Mouse (Mus musculus) hindbrain, embryonic 15.5 days (tissue): ENCODE measurements at regions not wholly inside any gene's neighbourhood (a gene's known extent, or its start where the extent isn't known, plus 50 kb on each side); places are given as distances from the start of the nearest gene placed in this dataset.

Source experiments
- ATAC-seq: fragments of 200-750 bp; cut with Nextera tagmentation; 2 replicates; pipeline ENCODE4 v1.8.0; 2017; ENCODE audit warnings: low read depth, moderate number of reproducible peaks, moderate TSS enrichment; ENCODE audit not compliant: low FRiP score
- H3K27ac ChIP-seq: fragments of 300-500 bp; sonication (generic); replicated peaks from 2 replicates; pipeline ENCODE4 v1.5.1; 2015; ENCODE audit warnings: mild to moderate bottlenecking, inconsistent platforms
- H3K27me3 ChIP-seq: fragments of 300-500 bp; sonication (generic); 2 replicates; pipeline ENCODE4 v1.6.1; 2015; ENCODE audit warnings: control low read depth, inconsistent platforms
- H3K36me3 ChIP-seq: fragments of 300-500 bp; sonication (generic); 2 replicates; pipeline ENCODE4 v1.6.1; 2015; ENCODE audit warnings: control low read depth, inconsistent platforms
- H3K4me1 ChIP-seq: fragments of 300-500 bp; sonication (generic); replicated peaks from 2 replicates; pipeline ENCODE4 v1.6.1; 2015; ENCODE audit warnings: control low read depth, inconsistent platforms
- H3K4me2 ChIP-seq: fragments of 300-500 bp; sonication (generic); 2 replicates; pipeline ENCODE4 v1.6.1; 2015; ENCODE audit warnings: moderate library complexity, mild to moderate bottlenecking, inconsistent platforms
- H3K4me3 ChIP-seq: fragments of 300-500 bp; sonication (generic); 2 replicates; pipeline ENCODE4 v1.5.1; 2015; ENCODE audit warnings: mild to moderate bottlenecking, inconsistent platforms
- H3K9ac ChIP-seq: fragments of 300-500 bp; sonication (generic); 2 replicates; pipeline ENCODE4 v1.6.1; 2015; ENCODE audit warnings: inconsistent platforms
- H3K9me3 ChIP-seq: fragments of 300-500 bp; sonication (generic); 2 replicates; pipeline ENCODE4 v1.6.1; 2016; ENCODE audit warnings: control low read depth, inconsistent platforms
- WGBS: fragments of 180-500 bp; shearing (Covaris S2); methylation state at CpG from one replicate; pipeline ENCODE4 v1.1.7; 2015; 5-methylcytosine and 5-hydroxymethylcytosine counted together

DNA sequence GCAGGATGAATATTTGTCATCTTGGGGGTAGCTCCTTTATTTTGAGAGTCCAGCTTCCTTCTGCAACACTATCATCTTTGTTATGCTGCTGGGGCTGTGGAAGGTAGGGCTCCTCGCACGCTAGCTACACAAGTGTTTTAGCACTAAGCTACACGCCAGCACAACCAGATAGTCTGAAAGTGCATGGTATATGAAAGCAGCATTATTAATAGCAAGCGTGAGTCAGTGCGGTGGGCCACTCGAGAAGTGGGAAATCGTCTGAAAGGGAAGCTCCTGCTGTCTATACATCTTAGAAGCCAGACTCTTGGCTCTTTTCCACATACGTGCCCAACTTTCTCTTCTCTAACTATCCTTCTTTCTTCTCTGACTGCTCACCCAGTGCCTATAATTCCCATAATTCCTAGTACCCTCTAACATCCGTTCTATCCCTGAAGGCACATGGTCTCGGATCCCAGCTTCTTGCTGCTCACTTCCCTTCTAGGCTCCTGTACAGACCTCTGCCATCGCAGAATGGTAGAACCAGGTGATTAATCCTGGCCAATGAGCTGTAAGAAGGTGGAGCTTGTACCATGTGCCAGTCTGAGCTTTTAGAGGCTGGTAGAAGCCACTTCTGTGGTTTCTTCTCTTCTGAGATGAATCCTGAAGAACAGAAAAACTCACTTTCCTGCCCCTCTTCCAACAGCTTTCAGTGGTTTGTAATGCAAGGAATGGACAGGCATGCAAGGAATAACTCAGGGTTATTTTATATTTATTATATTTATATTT, 55.5 kb downstream of the E030025P04Rik start:
- ATAC-seq = no peak
- H3K4me3 ChIP-seq = no peak overlapping the region
- no peaks in the 10 kb centered on the region for H3K27me3 ChIP-seq
- no peak overlapping the region for H3K4me2 ChIP-seq
- no peak overlapping the region for H3K27ac ChIP-seq
- no peaks in the 10 kb centered on the region for H3K36me3 ChIP-seq
- no peaks in the 10 kb centered on the region for H3K4me1 ChIP-seq
- 80% methylated on average over 11 of the region's 11 CpGs for WGBS
- H3K9me3 ChIP-seq = no peaks in the 10 kb centered on the region
- no peak overlapping the region for H3K9ac ChIP-seq

DNA sequence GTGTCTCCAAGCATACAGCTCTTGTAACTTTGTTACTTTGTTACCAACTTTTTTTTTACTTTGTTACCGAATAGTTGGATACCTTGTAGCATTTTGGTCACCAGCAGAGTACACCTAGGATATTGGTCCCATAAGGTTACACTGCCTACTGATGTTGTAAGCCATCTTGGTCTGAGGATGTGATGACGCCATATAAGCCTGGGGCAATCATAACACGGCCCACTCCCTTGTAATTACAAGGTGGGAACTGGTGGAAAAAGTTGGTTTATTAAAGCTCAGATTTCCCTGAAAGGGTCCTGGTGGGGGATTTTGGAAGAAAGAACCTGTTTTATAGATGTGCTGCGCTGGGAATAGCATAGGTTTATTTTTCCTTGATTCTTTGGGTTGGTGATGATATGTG, 62.2 kb downstream of the E030025P04Rik start:
- Histone ChIP-seq H3K9ac (no peak overlapping the region), H3K4me2 (no peak overlapping the region), H3K27ac (no peak overlapping the region), H3K4me1 (no peaks in the 10 kb centered on the region), H3K4me3 (no peak overlapping the region), H3K36me3 (no peaks in the 10 kb centered on the region), H3K27me3 (no peaks in the 10 kb centered on the region), H3K9me3 (no peaks in the 10 kb centered on the region)
- 95% methylated on average over 4 of the region's 4 CpGs for WGBS
- no peak for ATAC-seq

DNA sequence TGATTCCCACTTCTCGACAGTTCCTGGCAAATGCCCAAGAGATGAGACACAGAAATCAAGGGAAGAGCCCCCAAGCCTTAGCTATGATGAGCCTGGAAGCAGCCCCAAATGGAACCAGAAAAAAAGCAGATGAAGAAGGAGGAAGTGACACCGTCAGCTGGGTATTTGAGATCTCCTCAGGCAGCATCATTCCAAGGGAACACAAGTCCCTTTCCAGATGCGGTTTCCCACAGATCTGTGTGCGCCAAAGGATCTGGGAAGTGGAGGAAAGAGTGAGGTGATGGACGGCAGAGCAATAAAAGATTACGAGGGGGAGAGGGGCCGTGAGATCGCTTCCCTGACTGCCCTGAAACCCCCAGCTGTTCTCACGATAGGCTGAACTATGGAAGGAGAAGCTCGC, 62.7 kb downstream of the E030025P04Rik start:
- Histone ChIP-seq H3K36me3 (no peaks in the 10 kb centered on the region), H3K4me1 (no peaks in the 10 kb centered on the region), H3K4me2 (no peak overlapping the region), H3K9ac (no peak overlapping the region), H3K9me3 (no peaks in the 10 kb centered on the region), H3K27ac (no peak overlapping the region), H3K27me3 (no peaks in the 10 kb centered on the region), H3K4me3 (no peak overlapping the region)
- ATAC-seq = no peak
- WGBS = 64% methylated on average over 10 of the region's 10 CpGs

DNA sequence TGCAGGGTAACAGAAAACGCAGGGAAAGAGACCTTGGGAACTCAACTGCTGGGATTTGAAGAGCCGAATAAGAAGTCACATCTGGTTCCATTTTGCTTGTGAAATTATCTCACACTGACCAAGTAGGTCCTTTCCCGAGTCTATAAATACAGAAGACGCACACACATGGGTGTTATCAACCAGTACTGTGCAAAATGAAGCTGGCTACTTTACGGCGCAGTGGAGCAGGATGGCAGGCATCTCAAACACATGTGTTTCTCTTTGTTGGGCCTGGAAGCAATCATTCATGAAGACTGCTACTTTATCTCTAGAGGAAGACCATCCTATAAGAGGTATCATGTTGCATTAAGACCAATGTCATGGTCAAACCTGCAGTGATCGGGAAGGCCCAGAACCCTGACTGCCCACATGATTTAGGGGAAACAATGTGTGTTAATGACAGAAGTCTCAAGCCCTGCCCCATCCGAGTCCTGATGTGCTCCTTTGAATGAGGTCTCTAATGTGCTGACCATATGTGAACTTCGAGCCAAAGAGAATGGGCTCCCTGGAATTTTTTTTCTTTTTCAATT, 63.2 kb downstream of the E030025P04Rik start:
- Histone ChIP-seq H3K27ac (no peak overlapping the region), H3K9ac (no peak overlapping the region), H3K4me3 (no peak overlapping the region), H3K4me1 (no peaks in the 10 kb centered on the region), H3K9me3 (no peaks in the 10 kb centered on the region), H3K4me2 (no peak overlapping the region), H3K27me3 (no peaks in the 10 kb centered on the region), H3K36me3 (no peaks in the 10 kb centered on the region)
- WGBS = 88% methylated on average over 9 of the region's 9 CpGs
- ATAC-seq = no peak

DNA sequence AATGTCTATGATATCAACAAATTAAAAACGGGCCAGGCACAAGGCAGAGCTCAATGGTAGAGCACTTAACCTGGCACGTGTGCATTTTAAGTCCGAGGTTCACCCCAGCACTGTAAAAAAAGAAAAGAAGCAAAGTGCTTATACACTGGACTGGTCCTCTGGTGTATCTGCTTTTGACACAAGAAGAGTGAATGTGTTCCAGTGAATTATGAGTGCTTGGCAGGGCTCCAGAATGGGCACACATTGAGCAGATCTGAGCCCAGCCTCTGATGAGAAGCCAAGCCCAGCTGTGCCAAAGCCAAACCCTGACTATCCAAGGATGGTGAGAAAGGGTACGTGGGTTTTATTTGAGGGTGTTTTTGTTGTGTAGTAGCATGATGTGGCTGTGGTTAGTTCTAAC, 64.7 kb downstream of the E030025P04Rik start:
- no peaks in the 10 kb centered on the region for H3K27me3 ChIP-seq
- 66% methylated on average over 4 of the region's 4 CpGs for WGBS

DNA sequence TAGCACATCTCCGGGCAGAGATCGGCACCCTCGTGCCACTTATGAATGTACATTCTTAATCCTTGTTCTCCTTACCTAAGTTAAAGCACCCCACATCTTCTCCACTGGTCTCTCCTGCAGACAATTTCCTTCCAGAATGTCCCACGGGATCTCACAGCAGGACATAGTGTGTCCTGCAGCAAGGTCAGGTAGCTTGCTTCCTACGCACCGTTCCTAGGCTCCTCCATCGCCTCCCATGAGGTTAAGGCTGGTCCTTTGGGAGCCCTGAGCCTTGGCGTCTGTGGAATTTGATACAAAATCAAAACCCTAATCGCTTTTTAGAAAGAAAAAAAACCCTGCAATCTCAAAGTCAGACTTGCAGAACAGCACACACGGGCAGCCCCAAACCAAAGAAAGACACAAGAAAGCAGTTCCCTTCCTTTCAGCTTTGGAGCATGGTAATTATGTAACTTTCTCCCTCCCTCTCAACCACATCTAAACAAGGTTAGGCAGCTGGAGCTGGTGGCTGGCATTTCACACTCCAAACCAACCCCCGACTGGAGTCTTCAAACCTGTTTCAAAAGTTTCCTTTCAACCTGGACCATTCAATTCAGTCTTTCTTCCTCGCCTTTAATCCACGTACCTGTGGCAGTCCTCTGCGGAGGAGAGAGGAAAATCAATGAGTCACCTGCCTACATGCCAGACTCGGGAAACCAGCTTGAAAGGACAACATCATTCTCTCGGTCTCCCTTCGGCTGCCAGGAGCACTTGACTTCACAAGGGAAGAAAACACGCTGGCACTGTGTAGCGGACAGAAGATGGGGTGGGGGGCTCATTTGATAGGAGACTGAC, 67.4 kb downstream of the E030025P04Rik start:
- H3K36me3 ChIP-seq = no peaks in the 10 kb centered on the region
- H3K27me3 ChIP-seq = no peaks in the 10 kb centered on the region
- no peak overlapping the region for H3K4me2 ChIP-seq
- H3K4me3 ChIP-seq = no peak overlapping the region
- no peaks in the 10 kb centered on the region for H3K9me3 ChIP-seq
- H3K4me1 ChIP-seq = 0 out of 2 replicates have a peak, but pooled peaks cover 2% of the 10 kb centered on the region
- ATAC-seq = no peak
- H3K27ac ChIP-seq = no peak overlapping the region
- H3K9ac ChIP-seq = no peak overlapping the region
- 77% methylated on average over 19 of the region's 19 CpGs for WGBS

More for the DNA sequence above, 64.7 kb downstream of the E030025P04Rik start:
- no peak for ATAC-seq
- H3K4me2 ChIP-seq = no peak overlapping the region
- no peak overlapping the region for H3K9ac ChIP-seq
- H3K9me3 ChIP-seq = no peaks in the 10 kb centered on the region
- H3K27ac ChIP-seq = no peak overlapping the region
- H3K4me1 ChIP-seq = no peaks in the 10 kb centered on the region
- no peak overlapping the region for H3K4me3 ChIP-seq
- H3K36me3 ChIP-seq = no peaks in the 10 kb centered on the region

DNA sequence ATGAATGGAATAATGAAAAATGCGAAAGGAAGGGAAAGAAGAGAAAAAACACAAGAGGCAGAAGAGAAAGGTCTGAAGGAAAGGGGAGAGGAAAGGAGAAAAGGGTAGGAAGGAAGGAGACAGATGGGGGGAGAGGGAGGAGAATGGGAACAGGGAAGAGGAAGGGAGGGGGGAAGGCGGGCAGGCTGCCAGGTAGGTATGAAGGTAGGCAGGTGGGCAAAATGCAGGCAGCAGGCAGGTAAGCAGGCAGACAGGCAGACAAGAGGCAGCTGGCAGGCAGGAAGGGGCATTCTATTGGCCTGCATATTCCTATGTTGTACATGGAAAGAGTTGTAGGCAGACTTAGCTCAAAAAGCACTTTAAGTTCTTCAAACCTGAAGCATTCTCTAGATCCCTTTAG, 72.8 kb downstream of the E030025P04Rik start:
- peaks cover 36% of the 10 kb centered on the region for H3K4me1 ChIP-seq
- no peaks in the 10 kb centered on the region for H3K36me3 ChIP-seq
- ATAC-seq = no peak
- no peaks in the 10 kb centered on the region for H3K9me3 ChIP-seq
- no peak overlapping the region for H3K9ac ChIP-seq
- no peak overlapping the region for H3K27ac ChIP-seq
- WGBS = 57% methylated on average over 2 of the region's 2 CpGs
- H3K27me3 ChIP-seq = no peaks in the 10 kb centered on the region
- no peak overlapping the region for H3K4me2 ChIP-seq
- H3K4me3 ChIP-seq = no peak overlapping the region

DNA sequence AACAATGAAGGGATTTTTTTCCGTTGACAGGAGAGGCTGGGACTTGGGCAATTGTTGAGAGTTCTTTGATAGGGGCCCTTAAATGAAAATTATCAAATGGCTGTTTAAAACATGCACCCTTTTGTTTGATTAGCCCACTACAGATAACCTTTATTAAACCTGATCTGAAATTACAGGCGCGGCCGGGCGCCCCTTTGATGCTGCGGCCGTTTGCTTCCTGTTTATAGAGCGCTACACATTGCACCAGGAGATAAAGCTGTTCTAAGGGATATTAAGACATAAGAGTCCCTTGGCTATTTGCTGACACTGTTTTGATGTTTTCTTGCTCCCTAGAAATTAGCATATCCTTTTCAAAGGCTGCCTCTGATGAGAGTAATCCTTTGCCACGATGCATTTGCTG, 73.8 kb downstream of the E030025P04Rik start:
- Histone ChIP-seq H3K36me3 (no peaks in the 10 kb centered on the region), H3K9me3 (no peaks in the 10 kb centered on the region), H3K4me2 (no peak overlapping the region), H3K27ac (no peak overlapping the region), H3K27me3 (no peaks in the 10 kb centered on the region), H3K9ac (no peak overlapping the region), H3K4me1 (peaks cover 36% of the 10 kb centered on the region), H3K4me3 (no peak overlapping the region)
- 42% methylated on average over 9 of the region's 9 CpGs for WGBS
- ATAC-seq = no peak

DNA sequence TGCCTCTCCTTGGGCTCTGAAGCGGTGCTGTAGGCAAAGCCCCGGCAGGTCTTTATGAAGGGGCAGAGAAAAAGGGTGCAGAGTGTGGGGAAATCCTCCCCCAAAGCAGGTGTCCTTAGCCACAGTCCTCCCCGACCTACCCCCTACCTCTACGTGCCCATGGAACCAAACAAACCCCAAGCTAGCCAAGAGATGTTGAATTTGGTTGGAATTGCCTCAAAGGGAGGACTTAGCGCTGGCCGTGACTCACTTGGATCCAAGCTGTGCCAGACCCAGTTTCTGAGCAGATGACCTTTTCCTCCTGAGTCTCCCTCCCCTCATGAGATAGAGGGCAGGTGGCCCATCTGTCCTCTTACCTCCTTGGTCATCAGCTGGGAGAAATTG, 74.9 kb downstream of the E030025P04Rik start:
- Histone ChIP-seq H3K4me3 (no peak overlapping the region), H3K4me2 (0 out of 2 replicates have a peak overlapping the region, but pooled peaks have one; percentile 22), H3K9me3 (no peaks in the 10 kb centered on the region), H3K27ac (peak overlapping the region; percentile 67), H3K27me3 (no peaks in the 10 kb centered on the region), H3K9ac (no peak overlapping the region), H3K36me3 (no peaks in the 10 kb centered on the region), H3K4me1 (peaks cover 36% of the 10 kb centered on the region)
- WGBS = 27% methylated on average over 6 of the region's 6 CpGs
- no peak for ATAC-seq

DNA sequence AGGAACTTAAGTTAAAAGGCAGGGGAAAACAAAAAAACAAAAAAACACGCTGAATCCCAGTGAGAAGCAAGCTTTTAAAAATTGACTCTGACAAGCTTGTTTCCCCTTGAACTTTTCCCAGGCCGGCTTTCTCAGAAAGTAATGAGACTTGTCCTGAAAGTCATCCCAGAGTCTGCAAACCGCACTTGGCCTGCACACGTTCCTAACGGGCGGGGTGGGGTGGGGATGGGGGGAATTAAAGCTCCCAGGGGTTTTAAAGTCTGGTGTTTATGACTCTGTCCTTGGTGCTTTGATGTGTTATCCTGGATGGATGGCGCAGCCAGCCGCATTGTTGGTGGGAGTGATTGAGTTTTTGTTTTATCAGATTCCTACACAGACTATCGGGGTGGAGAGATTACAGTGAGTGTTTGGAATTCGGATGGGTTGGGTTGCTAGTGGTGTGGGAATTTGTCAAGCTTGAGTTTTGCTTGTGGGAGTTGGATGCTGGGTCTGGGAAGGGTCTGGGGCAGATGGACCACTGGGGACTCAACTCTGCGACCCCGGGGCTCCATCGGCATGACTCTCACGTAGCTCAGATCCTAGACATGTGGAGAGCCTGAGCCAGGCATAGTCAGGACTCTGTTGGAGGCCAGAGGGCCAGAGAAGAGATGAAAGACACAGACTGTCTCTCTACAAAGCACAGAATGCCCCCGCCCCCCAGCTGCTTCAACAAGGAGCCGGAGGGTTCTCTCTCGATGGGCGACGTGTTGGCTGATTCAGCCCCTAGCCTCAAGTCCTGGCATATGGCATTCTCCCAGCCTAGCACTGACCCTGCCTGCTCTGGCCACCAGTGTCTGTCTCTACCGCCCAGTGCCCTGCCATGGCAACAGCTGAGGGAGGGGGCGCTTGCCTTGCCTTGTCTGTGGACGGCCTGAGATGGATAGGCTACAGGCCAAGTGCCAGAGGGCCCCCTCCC, 75.5 kb downstream of the E030025P04Rik start:
- no peaks in the 10 kb centered on the region for H3K36me3 ChIP-seq
- ATAC-seq = peak; percentile 95
- peak overlapping the region; percentile 22; the same call in 1 of the 2 replicates for H3K4me2 ChIP-seq
- H3K4me3 ChIP-seq = no peak overlapping the region
- no peak overlapping the region for H3K9ac ChIP-seq
- peak overlapping the region; percentile 67 for H3K27ac ChIP-seq
- H3K9me3 ChIP-seq = no peaks in the 10 kb centered on the region
- 17% methylated on average over 22 of the region's 22 CpGs for WGBS
- no peaks in the 10 kb centered on the region for H3K27me3 ChIP-seq
- H3K4me1 ChIP-seq = peaks cover 36% of the 10 kb centered on the region

DNA sequence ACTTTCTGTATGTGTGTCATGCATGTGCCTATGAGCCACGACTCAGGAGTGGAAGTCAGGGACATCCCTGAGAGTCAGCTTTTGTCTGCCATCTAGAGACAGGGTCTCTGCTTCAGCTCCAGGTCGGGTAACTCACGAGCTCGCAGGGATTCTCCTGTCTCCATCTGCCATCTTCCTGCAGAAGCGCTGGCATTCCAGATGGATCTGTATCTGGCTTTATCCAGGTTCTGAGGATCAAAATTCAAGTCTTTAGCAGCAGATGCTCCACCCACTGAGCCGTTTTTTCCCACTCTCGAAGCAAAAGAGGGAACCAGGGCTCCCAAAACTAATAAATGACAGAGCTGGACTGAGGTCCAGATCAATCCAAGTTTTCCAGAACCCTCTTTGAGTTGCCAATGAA, 76.4 kb downstream of the E030025P04Rik start:
- Histone ChIP-seq H3K4me1 (peaks cover 36% of the 10 kb centered on the region), H3K4me3 (no peak overlapping the region), H3K4me2 (no peak overlapping the region), H3K9me3 (no peaks in the 10 kb centered on the region), H3K9ac (no peak overlapping the region), H3K27me3 (no peaks in the 10 kb centered on the region), H3K27ac (peak overlapping the region; percentile 67), H3K36me3 (no peaks in the 10 kb centered on the region)
- no peak for ATAC-seq
- WGBS = 53% methylated on average over 7 of the region's 7 CpGs
